Mouse (Mus musculus) intestine, embryonic 16.5 days (tissue): ENCODE measurements around the gene Rab3il1. TPM values are rescaled to one million over a fixed set of nuclear protein-coding genes. Genes with fewer than 3 reads are reported as not detected.

Experiments
- ATAC-seq: fragments of 200-750 bp; cut with Nextera tagmentation; 2 replicates; pipeline ENCODE4 v1.8.0; 2017; ENCODE audit warnings: moderate TSS enrichment, moderate library complexity
- H3K27ac ChIP-seq: fragments of 300-500 bp; sonication (generic); 2 replicates; pipeline ENCODE4 v1.5.1; 2014; ENCODE audit warnings: mild to moderate bottlenecking, low read length
- H3K27me3 ChIP-seq: fragments of 300-500 bp; sonication (generic); replicated peaks from 2 replicates; pipeline ENCODE4 v1.6.1; 2014; ENCODE audit warnings: low read length, control low read depth, mixed read lengths; ENCODE audit not compliant: control insufficient read depth, insufficient read depth
- H3K36me3 ChIP-seq: fragments of 300-500 bp; sonication (generic); 2 replicates; pipeline ENCODE4 v1.6.1; 2014; ENCODE audit warnings: low read length, control low read depth; ENCODE audit not compliant: control insufficient read depth, insufficient read depth
- H3K4me1 ChIP-seq: fragments of 300-500 bp; sonication (generic); 2 replicates; pipeline ENCODE4 v1.6.1; 2014; ENCODE audit warnings: low read length, control low read depth, mixed read lengths; ENCODE audit not compliant: control insufficient read depth, insufficient read depth
- H3K4me2 ChIP-seq: fragments of 300-500 bp; sonication (generic); 2 replicates; pipeline ENCODE4 v1.6.1; 2014; ENCODE audit warnings: low read depth, low read length, control low read depth
- H3K4me3 ChIP-seq: fragments of 300-500 bp; sonication (generic); 2 replicates; pipeline ENCODE4 v1.5.1; 2014; ENCODE audit warnings: mild to moderate bottlenecking, low read length
- H3K9ac ChIP-seq: fragments of 300-500 bp; sonication (generic); 2 replicates; pipeline ENCODE4 v1.6.1; 2014; ENCODE audit warnings: low read depth, low read length
- H3K9me3 ChIP-seq: fragments of 300-500 bp; sonication (generic); 2 replicates; pipeline ENCODE4 v1.6.1; 2016; ENCODE audit warnings: low read length, control low read depth; ENCODE audit not compliant: control insufficient read depth
- WGBS: fragments of 180-500 bp; shearing (Covaris S2); extraction: QIAGEN DNeasy Blood & Tissue Kit; methylation state at CpG from one replicate; pipeline ENCODE4 v1.1.7; 2014; 5-methylcytosine and 5-hydroxymethylcytosine counted together
- polyA plus RNA-seq: library from polyadenylated mRNA; unstranded; fragments of >200 nt; fragmentation: Nextera tagmentation; extraction: Ambion mirVana; gene quantifications from 2 replicates; pipeline ENCODE4 v1.2.1, GENCODE M21; 2015

Rab3il1 gene
- polyA plus RNA-seq, 1 experiment from 2014 or later = 45.7 TPM

DNA sequence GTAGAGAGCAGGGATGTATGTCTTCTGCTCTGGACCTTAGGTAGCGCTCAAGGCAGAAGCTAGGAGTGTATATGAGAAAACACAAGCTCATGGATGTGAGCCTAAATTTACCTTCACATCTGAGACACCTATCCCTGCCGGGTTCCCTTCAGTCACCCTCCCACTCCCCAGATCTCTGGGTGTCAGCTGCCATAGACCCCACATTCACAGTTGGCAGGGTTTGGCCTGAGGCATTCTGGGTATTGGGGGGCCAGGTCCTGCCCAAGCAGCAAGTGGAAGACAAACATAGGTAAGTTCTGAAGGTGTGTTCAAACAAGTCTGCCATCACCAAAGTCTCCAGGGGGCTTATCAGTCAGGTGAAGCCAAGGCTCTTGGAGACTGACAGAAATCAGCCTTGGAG, 60.2 kb downstream of the Rab3il1 start:
- peak overlapping the region; percentile 90 for H3K27ac ChIP-seq
- 82% methylated on average over 2 of the region's 2 CpGs for WGBS

DNA sequence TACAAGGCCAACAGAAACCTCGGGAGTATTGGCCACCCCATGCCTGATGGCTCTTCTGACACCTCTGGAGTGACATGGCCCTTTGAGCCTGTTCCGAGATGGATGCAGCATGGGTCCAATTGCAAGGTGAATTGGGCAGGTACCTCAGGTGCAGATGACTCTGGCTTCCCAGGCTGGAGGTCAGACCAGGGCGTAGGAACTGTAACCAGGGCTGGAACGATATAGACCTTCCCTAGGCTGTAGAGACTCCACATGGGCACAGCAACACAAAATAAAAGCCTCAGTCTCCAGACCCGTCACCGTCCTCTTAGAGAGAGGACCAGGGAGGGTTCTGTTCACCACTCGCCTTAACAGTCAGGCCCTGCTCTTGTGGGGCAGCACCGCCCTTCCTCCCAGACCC, 60.8 kb downstream of the Rab3il1 start:
- Histone ChIP-seq H3K27ac (peak overlapping the region; percentile 90), H3K4me2 (no peak overlapping the region), H3K36me3 (peaks cover 19% of the 10 kb centered on the region), H3K9ac (no peak overlapping the region), H3K4me1 (peaks cover 43% of the 10 kb centered on the region), H3K9me3 (no peaks in the 10 kb centered on the region), H3K4me3 (no peak overlapping the region), H3K27me3 (no peaks in the 10 kb centered on the region)
- no peak for ATAC-seq
- 84% methylated on average over 8 of the region's 8 CpGs for WGBS

More for the DNA sequence above, 60.2 kb downstream of the Rab3il1 start:
- H3K27me3 ChIP-seq = no peaks in the 10 kb centered on the region
- H3K4me2 ChIP-seq = no peak overlapping the region
- peaks cover 48% of the 10 kb centered on the region for H3K4me1 ChIP-seq
- H3K4me3 ChIP-seq = no peak overlapping the region
- no peak for ATAC-seq
- H3K9me3 ChIP-seq = no peaks in the 10 kb centered on the region
- peaks cover 19% of the 10 kb centered on the region for H3K36me3 ChIP-seq
- no peak overlapping the region for H3K9ac ChIP-seq

DNA sequence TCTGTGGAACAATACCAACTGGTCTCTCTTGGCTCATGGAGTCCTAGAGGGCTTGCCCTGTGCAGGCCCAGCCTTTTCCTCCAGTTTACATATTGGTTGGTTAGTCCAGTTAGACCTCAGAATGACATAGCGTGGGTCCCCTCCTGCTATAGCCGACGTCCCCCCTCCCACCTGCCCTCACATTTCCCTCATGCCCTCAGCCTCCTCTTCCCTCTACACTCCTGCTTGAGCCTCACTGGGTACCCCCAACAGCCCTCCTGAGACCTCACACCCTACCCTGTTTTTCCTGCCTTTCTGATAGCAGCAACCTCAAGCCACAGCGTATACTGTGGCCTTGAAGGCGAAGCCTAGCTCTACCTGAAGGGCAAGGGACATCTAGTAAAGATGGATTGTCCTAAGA, 61.4 kb downstream of the Rab3il1 start:
- H3K9me3 ChIP-seq = no peaks in the 10 kb centered on the region
- peaks cover 39% of the 10 kb centered on the region for H3K4me1 ChIP-seq
- WGBS = 92% methylated on average over 5 of the region's 5 CpGs
- no peak overlapping the region for H3K9ac ChIP-seq
- H3K27me3 ChIP-seq = no peaks in the 10 kb centered on the region
- H3K36me3 ChIP-seq = peaks cover 19% of the 10 kb centered on the region
- no peak for ATAC-seq
- H3K4me3 ChIP-seq = no peak overlapping the region
- no peak overlapping the region for H3K4me2 ChIP-seq
- H3K27ac ChIP-seq = no peak overlapping the region

DNA sequence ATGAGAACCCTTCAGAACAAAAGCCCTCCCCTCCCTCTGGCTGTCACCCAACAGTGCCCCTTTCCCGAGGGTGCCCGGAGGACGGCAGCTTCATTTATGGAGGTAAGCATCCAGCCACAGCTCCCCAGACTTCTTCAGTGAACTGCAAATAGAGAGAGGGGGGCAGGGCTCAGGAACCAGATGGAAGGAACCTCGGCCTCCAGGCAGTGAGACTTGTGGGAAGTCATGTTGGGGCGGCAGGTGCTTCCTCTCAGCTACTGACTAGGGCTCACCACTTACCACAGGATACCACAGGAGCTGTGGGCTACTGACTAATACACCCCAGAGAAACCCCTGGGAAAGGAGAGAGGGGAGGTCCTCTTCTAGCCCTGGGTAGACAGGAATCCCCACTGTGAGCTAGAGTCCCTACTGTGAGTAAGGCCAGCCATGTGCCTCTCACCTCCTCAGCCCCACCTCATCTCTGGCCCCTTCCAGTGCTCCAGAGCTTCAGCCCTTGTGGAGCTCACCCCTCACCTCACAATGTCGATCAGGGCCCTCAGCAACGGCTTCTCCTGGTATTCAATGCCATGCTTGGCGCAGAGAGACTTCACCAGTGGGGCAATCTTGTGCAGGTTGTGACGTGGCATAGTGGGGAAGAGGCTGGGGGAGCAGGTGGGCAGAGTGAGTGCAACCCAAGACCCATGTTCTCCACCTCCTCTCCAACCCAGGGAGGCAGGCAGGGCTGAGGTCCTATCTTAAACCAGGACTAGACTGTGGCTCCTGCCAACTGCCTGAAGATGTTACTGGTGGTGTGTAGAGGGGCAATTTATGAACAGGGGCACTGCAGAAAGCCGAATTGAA, 62.9 kb downstream of the Rab3il1 start:
- no peaks in the 10 kb centered on the region for H3K27me3 ChIP-seq
- H3K27ac ChIP-seq = no peak overlapping the region
- ATAC-seq = no peak
- no peaks in the 10 kb centered on the region for H3K9me3 ChIP-seq
- no peak overlapping the region for H3K4me2 ChIP-seq
- H3K9ac ChIP-seq = 0 out of 2 replicates have a peak overlapping the region, but pooled peaks have one; percentile 21
- H3K4me1 ChIP-seq = peaks cover 24% of the 10 kb centered on the region
- H3K4me3 ChIP-seq = no peak overlapping the region
- 80% methylated on average over 10 of the region's 10 CpGs for WGBS
- H3K36me3 ChIP-seq = peaks cover 19% of the 10 kb centered on the region

DNA sequence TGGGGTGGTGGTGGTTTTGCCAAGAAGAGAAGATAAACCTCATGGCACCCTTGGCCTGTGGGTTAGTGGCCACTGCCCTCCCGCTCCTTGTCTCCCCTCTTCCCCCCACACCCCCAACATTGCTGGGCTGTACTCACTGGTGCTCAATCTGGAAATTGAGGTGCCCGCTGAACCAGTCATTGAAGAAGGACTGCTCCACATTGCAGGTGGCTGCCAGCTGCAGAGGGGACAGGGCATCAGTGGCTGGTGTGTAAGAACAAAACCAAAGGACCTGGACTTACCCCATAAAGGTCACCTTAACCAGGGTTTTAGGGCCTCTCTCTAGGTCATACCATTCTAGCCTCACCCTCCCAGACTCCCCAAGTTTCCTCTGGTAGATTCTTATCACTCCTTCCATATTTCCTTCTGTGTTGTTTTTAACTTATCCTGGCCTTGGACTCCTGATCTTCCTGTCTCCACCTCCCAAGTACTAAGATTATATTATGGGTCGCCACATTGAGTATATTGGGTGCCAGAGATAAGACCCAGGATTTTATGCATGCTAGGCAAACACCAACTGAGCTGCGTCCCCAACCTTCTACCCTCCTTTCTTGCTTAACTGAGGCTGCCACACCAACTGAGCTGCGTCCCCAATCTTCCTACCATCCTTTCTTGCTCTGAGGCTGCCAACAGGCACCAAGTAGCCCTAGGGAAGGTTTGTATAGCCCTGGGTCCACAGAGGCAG, 64.2 kb downstream of the Rab3il1 start:
- H3K27ac ChIP-seq = peak overlapping the region; percentile 64; the same call in 1 of the 2 replicates
- no peak overlapping the region for H3K4me3 ChIP-seq
- no peaks in the 10 kb centered on the region for H3K9me3 ChIP-seq
- H3K36me3 ChIP-seq = peaks cover 30% of the 10 kb centered on the region
- H3K4me2 ChIP-seq = no peak overlapping the region
- 76% methylated on average over 5 of the region's 5 CpGs for WGBS
- peaks cover 17% of the 10 kb centered on the region for H3K4me1 ChIP-seq
- H3K9ac ChIP-seq = 0 out of 2 replicates have a peak overlapping the region, but pooled peaks have one; percentile 13
- H3K27me3 ChIP-seq = no peaks in the 10 kb centered on the region
- peak; percentile 55 for ATAC-seq

DNA sequence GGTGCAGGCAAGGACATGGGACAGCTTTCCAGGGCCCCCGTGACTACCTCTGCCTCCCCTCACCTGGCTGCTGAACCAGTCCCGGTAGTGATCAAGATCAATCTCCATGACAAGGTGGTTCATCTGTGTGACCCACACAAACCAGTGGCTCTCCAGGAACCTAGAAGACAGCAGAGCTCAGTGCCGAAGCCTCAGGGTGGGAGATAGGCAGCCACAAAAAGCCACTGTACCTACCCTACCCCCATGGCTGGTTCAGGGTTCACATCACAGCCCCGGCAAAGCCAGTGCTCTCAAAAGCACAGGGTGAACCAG, 64.7 kb downstream of the Rab3il1 start:
- 89% methylated on average over 4 of the region's 4 CpGs for WGBS
- H3K9ac ChIP-seq = 0 out of 2 replicates have a peak overlapping the region, but pooled peaks have one; percentile 13
- no peaks in the 10 kb centered on the region for H3K9me3 ChIP-seq
- H3K27me3 ChIP-seq = no peaks in the 10 kb centered on the region
- peak overlapping the region; percentile 64; the same call in 1 of the 2 replicates for H3K27ac ChIP-seq
- H3K4me1 ChIP-seq = peaks cover 13% of the 10 kb centered on the region
- no peak overlapping the region for H3K4me3 ChIP-seq
- ATAC-seq = peak; percentile 2; the same call in 1 of the 2 replicates
- H3K36me3 ChIP-seq = peaks cover 31% of the 10 kb centered on the region
- H3K4me2 ChIP-seq = no peak overlapping the region

DNA sequence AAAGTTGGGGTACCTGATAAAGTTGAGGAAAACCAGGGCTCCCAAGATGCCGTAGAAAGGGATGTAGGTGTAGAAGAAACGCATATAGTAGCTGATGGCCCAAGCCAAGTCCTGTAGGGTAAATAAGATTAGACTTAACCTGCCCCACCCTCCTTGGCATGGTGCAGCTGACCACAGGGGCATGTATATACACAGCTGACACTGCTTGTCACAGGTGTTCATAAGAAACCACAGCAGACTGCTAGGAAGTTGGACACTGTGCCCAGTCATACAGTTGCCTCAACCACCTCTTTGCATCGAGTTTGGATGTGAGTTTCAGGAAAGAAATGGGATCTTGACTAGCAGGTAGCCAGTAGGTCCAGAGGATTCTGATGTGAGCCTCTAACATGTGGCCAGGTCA, 65.0 kb downstream of the Rab3il1 start:
- H3K9me3 ChIP-seq = no peaks in the 10 kb centered on the region
- H3K4me2 ChIP-seq = no peak overlapping the region
- H3K9ac ChIP-seq = 0 out of 2 replicates have a peak overlapping the region, but pooled peaks have one; percentile 13
- no peak overlapping the region for H3K4me3 ChIP-seq
- H3K4me1 ChIP-seq = peaks cover 11% of the 10 kb centered on the region
- no peak for ATAC-seq
- no peaks in the 10 kb centered on the region for H3K27me3 ChIP-seq
- 87% methylated on average over 3 of the region's 3 CpGs for WGBS
- H3K36me3 ChIP-seq = peaks cover 31% of the 10 kb centered on the region
- peak overlapping the region; percentile 64; the same call in 1 of the 2 replicates for H3K27ac ChIP-seq

DNA sequence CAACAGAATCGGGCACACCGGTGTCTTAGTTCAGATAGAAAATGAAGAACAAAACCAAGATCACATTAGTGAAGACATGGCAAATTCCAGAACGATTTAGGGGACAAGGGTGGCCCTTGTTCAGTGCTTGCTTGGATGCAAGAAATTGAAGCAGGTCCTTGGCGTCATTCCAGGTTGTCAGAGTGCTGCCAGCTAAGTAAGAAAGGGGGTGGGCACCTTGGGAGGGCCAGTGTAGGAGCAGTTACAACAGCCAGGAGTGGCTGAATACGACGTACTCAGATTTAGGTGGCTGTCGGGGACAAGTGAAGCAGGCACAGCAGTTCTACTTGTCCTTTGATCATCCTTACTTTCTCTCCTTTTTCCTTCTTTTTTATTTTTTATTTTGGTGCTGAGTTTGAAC, 66.2 kb downstream of the Rab3il1 start:
- H3K4me2 ChIP-seq = no peak overlapping the region
- no peak overlapping the region for H3K4me3 ChIP-seq
- no peaks in the 10 kb centered on the region for H3K27me3 ChIP-seq
- H3K9me3 ChIP-seq = no peaks in the 10 kb centered on the region
- H3K9ac ChIP-seq = no peak overlapping the region
- no peak overlapping the region for H3K27ac ChIP-seq
- H3K36me3 ChIP-seq = peaks cover 28% of the 10 kb centered on the region
- no peak for ATAC-seq
- WGBS = 84% methylated on average over 7 of the region's 7 CpGs
- H3K4me1 ChIP-seq = peaks cover 11% of the 10 kb centered on the region

DNA sequence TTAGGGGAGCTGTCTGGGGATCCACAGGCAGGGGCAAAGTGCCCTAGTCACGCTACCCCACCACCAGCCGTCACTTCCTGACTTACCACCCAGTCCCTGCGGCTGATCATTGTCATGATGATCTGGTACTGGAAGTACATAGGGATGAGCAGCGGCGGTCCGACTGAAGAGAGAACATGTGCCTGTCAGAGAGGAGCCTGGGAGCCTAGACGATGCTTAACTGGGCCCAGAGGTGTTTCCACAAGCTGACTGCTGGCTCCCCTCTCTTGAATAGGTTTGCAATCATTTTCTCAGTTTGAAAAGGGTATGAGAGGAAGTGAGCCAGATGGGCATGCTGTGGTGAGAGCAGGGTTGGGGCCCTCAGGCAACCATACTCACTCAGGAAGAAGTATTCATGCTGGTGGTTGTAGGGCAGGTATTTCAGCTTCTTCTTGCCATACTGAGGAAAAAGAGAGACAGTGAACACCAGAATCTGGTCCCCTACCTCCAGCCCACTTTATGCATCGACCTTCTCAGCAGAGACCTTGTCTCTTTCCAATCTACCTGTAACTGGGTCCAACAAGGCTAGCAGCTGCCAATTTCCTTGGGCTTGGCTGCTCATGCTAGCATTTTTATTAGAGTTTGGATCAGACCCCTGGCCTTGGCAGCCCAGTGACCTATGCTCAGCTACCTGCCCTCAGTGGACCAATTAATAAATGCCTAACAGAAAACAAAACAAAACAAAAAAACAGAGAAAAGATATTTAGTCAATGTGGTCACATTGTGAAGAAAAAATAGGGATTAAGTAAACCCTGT, 68.9 kb downstream of the Rab3il1 start:
- Histone ChIP-seq H3K27me3 (no peaks in the 10 kb centered on the region), H3K27ac (no peak overlapping the region), H3K4me3 (no peak overlapping the region), H3K36me3 (peaks cover 39% of the 10 kb centered on the region), H3K9ac (no peak overlapping the region), H3K4me2 (no peak overlapping the region), H3K4me1 (peaks cover 8% of the 10 kb centered on the region), H3K9me3 (0 out of 2 replicates have a peak, but pooled peaks cover 3% of the 10 kb centered on the region)
- WGBS = 94% methylated on average over 8 of the region's 8 CpGs
- ATAC-seq = no peak
